Mouse (Mus musculus) left cerebral cortex, postnatal 14 days (tissue): Measurements from ENCODE around the gene Prkcb. TPM values are rescaled to one million over a fixed set of nuclear protein-coding genes. Genes with fewer than 3 reads are reported as not detected.

ENCODE experiments used
- DNase-seq, 2 experiments: peaks; one replicate each; pipeline ENCODE4 v3.0.0; 2021 to 2022; ENCODE audit warnings: low spot score in 2 of 2, mixed read lengths in 1 of 2
- intact Hi-C: fragments of 180-260 bp; cut with DNase I; formaldehyde crosslinking; loops from one replicate; pipeline ENCODE4 v1.15.1; 2025
- total RNA-seq, 2 experiments: library from RNA; stranded (reverse); gene quantifications; 2 replicates each; pipeline ENCODE4 v1.2.3; 2021

Prkcb gene
- total RNA-seq, 2 experiments from 2014 or later: 894 to 958 TPM

DNA sequence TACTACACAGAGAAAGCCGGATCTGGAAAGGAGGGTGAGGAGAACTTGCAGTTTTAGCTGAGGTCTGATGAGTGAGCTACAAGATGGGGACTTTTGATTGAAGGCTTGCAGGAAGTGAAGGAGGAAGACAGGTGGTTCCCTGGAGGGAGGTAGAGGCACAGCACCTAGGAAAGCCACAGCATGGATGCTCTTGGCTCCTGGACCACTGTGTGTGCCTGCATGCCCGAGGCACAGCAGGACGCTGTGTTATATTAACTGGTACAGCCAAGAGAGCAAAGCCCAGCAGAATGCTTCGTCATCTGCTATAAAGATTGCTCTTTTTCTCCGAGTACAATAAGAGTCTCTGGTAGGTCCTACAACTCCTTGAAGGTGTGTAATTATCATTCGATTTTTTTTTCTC, 188.1 kb downstream of the Prkcb start:
- DNase-seq: no peak
- intact Hi-C loops: no loop called here

DNA sequence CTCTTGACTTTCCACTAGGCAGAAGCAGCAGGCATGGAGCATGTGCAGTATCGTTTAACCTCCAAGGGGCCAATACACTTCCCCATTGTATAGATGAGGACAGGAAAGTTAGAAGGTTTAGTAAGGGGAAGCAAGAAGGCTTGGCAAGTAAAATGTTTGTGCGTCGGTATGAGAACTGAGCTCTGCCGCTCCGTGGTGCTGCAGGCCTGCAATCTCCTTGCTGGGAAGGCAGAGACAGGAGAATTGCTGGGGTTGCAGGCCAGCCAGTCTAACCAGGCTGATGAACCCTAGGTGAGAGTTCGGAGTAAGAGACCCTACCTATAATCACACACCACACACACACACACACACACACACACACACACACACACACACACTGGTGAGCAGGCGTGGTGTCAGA, 188.6 kb downstream of the Prkcb start:
- no peak for DNase-seq
- intact Hi-C loops: no loop called here

DNA sequence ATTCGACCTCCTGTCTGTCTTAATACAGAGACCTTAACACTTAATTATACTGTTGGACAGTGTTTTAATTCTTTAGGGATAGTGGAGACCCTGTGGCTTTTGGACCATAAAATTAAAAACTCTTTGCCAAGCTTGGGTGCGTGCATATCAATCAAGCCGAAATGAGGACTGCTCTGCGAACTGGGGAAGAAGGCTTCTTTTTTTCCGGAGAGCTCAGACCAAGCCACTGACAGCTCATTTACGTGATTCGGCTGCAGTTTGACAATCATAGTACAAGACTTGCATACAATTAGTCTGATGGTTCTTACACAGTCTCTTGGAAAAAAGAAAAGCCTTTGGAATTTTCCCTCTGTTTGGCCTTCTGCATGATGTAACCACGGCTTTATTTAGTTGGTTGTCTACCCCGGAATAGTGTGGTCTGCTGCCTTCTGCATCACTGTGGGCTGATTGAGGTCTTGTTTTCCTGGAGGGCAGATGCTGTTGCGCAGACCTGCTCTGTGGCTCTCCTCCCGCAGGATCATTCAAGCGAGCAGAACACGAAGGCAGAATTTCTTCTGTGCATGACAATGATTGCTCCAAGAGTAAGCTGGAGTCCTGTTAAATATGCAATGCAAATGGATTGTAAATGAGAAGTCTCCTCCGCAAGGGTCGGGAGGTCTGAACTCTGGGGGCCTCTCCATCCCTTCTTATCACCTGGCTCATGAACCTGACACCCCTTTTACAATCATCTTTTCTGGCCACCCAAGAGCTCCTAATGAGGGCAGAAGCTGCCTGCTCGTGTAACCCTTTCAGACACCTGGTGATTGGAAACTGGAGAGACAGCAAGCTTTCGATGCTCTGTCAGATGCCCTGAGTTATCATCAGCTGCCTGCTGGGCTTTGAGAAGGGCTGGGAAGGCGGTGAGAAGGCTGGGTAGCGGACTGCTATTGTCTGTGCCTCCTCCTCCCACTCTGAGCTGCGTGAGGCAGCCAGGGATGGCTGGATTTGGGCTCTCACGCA, 189.3 kb downstream of the Prkcb start:
- intact Hi-C loops: no loop called here

DNA sequence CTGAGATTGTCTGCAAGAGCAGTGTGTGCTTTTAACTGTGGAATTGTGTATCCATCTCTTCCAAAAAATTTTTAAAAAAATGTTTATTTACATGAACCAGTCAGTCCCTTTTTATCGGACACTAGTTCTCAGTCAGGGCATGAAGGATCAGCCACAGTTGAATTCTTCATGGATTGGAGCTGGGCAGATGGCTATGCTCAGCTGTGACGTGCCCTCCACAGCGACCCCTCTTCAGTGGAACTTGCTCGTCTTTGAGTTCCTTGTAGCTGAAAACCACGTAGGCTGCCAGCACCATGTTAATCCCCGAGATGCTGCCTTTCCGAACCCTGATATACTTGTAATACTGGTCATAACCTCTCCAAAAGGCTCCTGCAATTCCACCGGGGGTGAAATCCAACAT, 195.4 kb downstream of the Prkcb start:
- DNase-seq: no peak
- intact Hi-C loops: no loop called here

More for the DNA sequence above, 189.3 kb downstream of the Prkcb start:
- DNase-seq: no peak

DNA sequence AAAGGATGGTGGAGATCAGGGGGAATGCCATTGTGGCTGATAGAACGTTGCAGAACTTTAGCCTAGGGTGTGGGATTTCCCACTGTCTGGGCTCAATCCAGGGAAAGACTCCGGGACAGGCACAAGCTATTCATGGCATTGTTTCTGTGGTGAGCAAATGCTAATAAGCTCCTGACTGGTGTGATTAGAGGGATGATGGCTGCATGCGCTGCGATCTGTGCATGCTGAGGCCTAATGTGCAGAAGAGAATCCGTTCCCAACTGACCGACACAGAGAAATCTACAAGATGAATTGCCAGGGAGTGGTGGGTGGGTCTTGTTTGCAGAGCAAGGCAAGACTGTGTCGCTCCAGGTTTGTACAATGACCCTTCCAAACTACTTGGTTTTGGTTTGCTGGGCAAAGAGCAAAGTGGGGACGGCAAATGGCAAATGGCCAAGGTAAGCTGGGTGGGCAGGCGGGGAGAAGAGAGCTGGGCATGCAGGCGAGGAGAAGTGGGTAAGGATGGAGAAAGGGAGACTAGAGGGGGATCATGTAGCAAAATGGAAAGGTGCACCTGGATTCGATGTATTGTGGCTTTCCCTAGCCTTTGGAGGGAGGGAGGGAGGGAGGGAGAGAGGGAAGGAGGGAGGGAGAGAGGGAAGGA, 199.5 kb downstream of the Prkcb start:
- intact Hi-C loops: no loop called here
- DNase-seq: no peak

DNA sequence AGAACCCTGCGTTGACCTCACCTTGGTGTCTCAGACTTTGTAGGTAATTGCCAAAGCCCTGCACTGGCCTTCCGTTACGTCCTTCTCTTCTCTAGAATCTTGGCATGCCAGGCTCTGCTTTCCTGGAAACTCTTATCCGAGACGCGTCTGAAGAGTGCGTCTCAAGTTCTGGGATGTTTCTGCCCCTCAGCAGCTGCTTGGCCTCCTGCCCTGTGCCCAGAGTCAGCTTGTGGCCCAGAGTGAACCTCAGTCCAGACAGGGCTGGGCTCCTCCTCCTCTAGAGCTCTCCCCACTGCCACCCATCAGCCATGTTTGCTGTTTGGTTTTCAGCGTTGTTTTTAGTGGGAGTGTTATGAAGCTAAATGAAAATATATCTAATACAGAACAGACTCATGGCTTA, 203.5 kb downstream of the Prkcb start:
- intact Hi-C loops: no loop called here
- DNase-seq: no peak

DNA sequence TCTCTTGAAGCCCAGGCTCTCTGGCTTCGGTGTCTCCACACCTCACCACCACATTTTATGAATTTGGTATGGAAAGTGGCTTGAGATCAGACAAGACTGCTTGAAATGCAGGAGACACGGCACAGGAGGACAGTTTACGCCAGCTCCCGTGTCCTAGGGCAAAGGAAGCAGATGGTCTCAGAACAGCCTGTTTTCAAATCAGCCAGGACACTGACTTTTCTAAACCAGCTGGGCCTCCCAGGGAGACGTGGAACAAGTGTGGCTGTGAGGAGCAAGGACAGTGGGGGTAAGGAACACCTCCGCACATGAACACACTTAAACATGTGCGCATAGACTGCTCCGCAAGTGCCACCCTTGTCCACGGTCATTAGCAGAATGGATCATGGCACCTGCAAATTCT, 204.4 kb downstream of the Prkcb start:
- no peak for DNase-seq
- intact Hi-C loops: no loop called here

DNA sequence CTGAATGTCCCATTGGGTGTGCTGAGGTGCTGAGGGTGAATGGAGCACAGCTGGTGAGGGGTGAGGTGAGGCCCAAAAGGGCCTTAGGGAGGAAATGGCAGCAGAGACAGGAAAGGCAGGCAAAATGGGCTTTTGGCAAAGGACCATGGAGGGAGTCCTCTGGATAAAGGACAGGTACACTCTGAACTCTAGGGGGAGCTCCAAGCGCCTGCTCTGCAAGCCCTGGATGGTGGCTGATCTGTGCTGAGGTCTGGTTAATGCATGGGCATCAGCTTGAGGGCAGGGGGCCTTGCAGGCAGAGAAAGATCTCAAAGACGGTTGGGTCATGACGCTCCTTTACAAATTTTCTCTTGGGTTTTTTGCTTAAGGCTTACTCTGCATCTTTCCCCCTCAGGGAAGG, 205.5 kb downstream of the Prkcb start:
- DNase-seq: no peak
- intact Hi-C loops: no loop called here

DNA sequence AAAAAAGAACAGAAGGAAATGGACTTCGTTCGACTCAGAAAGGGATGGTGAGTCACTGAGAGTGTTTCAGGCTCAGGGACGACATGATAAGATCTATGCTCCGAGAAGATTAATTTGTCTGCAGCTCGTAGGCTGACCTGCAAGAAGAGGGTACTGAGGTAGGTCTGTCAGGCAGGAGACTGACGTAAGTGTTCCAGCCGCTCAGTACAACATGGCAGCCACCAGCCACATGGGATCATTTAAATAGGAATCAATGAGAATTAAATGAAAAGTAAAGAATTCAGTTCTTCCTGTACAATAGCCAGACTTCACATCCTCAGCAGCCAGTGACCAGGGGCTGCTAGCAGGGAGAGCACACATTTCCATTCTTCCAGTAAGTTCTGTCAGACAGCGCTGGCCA, 209.0 kb downstream of the Prkcb start:
- intact Hi-C loops: no loop called here
- DNase-seq: no peak

DNA sequence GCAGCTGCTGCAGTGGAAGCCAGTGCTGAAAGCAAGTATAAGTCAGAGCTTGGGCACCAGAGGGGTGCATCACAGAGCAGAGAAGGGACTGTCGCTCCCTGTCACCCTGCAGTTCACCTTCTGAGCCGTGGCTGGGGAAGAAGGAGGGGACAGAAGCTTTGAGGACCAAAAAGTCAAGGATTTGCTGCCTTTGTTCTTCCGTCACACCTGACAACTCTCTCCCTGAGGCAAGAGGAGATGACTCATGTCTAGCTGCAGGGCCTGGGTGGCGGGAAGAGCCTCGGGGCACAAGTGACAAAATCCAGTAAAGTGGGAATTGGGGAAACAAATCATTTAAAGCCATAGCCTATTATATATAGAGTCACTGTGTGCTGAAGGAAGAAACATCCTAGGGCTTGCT, 209.9 kb downstream of the Prkcb start:
- no peak for DNase-seq
- intact Hi-C loops: no loop called here

DNA sequence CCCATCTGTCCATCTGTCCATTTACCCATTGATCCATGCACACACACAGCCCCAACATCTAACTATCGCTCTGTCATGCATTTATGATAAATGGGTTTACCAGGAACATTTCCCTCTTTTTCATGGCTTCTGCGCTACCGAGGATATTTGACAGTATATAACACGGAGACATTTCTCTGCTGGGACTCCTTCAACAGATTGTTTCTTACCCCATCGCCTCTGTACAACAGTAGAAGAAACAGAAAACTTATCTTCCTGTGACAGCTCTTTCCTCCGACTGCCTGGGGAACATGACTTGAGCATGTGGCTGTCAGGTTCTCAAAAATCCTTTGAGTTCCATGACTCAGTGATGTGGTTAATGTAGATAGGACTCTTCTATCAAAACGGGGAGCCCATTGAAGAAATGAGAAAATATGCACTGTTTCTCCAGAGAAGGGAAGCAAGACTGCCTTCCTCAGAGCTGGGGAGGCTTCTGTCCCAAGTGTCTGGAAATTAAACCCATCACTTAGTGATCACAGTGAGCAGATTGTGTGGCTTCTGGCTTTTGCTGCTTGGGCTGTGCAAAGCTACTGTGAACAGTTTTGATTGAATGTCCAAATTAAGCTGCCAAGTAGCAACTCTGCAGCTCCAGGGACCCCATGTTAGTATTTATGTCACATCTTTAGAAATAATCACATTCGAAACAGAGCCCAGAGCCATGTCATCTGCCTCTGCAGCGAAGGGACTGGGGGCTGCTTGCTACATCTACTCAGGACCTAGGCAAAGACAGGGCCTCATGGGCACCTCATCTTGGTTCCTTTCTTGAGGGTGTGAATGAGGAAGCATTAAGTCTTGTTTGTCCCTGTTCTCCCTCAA, 211.4 kb downstream of the Prkcb start:
- DNase-seq: no peak

DNA sequence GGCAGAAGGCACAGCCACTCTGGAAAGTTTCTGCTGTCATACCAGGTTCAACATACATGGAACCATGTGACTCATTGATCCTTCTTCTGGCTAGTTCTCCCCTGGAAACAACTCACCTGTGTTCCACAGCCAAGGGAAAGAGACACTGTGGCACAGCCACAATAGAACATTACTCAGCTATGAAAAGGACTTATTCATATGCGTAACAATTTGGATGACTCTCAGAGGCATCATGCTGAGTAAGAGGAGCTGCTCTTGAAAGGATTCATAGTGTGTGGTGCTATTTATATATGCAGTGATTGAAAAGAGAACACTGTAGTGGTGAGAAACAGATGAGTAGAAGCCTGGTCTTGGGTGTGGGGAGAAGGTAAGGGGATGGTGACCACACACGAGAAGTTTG, 217.9 kb downstream of the Prkcb start:
- DNase-seq: no peak
- intact Hi-C loops: no loop called here

More for the DNA sequence above, 211.4 kb downstream of the Prkcb start:
- intact Hi-C loops: no loop called here

DNA sequence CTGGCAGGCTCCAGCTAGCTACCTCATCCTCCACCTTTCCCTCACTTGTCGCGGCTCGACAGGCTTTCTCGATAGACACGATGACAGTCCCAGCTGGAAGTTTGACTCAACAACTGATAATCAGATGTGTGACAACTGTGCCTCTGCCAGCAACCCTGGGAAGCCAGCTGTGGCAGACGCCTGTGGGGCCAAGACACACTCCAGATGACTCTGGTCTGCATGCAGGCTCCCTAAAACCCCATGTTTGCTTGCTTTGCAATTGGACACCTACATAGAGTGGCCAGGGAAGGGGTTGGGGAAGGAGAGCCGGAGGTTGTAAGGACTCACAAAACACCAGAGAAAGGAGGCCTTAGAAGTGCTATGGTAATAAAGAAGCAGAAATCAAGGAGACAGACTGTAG, 221.4 kb downstream of the Prkcb start:
- DNase-seq: no peak
- intact Hi-C loops: no loop called here

DNA sequence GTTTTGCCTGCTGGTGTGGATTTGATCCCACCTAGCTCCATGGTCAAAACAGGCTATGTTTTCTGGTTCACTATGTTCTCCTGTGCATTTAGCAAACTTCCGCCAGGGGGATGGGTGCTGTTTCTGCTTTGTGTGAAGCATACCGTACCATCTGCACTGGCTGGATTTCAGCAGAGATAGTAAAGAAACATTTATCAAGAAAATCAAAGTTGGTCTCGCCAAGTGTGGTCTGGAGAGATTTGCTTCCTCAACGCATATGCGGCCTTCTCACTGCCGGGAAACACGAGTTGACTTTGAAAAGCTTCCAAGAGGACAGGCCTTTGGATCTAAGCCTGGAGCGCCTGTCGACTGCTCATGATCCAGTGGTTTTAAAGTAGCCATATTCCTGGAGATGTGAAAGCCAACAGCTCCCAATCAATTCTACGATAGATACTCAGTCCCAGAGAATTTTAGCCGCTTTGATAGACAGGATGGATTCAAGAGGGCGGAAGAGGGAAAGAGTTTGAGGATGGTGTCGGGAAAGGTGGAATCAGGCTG, 223.9 kb downstream of the Prkcb start:
- DNase-seq: peak in 1 of 2 experiments; percentile 35
- intact Hi-C loops: no loop called here

DNA sequence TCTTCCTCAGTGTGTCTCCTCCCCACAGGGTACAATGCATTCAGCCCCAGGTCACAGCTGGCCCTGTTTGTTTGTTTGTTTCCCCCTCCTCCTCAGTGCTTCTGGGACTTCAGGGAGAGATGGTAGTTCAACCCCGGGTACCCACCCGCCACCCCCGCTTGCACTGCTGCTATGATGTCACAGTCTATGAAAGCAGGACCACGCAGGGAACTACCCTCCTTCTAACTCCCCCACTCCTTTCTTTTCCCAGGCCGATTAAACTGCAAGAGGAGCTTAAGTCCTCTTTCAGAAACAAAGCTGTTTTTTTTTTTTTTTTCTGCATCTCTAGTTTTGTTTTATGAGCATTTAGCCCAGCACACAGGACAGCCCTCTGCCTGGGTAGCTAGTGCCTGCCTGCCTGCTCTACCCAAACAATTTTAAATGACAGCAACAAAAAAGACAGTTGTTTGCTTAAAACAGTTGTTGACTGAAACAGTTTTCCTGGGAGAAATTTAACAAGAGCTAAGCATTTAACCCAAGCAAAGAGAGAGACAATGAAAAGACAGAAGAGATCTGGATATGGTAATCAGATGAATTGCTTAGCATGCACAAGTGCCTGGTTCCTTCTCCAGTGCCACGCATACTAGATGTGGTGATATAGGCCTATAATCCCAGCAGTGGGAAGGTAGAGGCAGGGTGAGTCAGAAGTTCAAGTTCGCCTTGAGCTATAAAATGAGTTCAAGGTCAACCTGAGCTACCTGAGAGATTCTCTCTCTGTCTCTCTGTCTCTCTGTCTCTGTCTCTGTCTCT, 232.5 kb downstream of the Prkcb start:
- intact Hi-C loops: no loop called here
- no peak for DNase-seq

DNA sequence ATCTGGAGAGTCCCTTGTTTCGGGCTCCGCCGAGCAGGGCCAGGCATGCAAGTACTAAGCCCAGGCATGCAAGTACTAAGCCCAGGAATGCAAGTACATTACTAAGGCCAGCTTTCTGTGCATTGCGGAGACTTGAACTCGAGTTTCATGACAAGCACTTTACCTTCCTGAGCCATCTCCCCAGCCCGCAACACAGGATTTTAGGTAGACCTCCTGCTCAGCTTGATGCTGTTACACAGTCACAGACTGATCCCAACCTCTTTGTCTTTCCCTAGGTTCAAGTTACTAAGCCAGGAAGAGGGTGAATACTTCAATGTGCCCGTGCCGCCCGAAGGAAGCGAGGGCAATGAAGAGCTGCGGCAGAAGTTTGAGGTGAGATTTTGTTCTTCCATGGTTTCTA, 239.7 kb downstream of the Prkcb start:
- intact Hi-C loops: no loop called here
- DNase-seq: no peak

DNA sequence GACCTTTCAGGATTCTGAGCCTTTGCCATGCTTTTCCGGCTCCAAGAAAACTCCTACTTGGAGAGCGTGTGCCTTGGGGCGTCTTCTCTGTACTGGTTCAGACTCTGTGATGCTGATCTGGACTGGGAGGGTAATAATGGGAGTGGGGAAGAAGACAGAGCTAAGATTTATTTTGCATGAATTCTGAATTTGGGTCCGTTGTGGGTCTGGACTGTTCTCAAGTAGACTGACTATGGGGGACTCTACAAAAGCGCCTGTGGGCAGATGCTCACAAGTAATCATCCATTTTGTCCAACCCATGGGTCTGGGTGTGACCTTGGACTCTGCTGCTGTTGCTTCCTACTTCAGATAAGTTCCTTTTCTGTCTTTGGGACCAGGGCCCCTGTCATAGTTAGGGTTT, 240.1 kb downstream of the Prkcb start:
- intact Hi-C loops: no loop called here
- DNase-seq: no peak

DNA sequence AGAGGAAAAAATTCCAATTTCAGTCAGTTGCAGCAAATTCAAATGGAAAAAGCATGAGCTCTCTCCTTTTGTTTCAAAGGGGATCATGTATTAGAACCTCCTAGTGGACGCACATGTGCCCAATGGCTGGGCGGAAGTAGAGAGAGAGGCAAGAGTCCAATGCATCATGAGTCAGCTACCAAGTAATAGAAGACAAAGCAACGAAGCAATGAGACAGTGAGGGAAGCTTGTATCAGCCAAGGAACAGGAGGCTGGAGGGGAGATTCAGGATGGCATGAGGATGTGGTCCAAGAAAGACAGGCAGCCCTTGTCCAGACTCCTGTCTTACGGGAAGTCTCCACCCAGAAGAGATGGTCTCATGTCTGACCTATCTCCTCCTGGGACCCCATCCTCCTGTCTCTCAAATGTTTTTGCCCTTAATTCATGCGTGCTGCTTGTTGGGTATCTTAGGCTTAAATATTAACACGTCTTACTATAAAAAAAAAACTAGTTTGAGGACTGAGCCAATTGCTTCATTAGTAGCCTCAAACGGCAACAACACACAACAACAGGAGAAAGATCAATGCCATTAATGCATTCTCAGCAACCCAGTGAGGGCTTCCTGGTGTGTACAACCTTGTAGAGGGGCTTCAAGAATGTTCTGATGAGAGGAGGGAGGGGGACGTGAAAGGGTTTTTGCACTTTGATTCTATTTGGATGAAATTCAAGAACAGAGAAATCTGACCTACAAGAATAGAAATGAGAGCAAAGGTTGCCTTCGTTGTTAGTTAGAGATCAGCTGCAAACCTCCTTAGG, 245.2 kb downstream of the Prkcb start:
- intact Hi-C loops: no loop called here
- DNase-seq: no peak
